Mouse (Mus musculus) forebrain, embryonic 10.5 days (tissue): ENCODE measurements around the gene Rhox3a2. TPM values are rescaled to one million over a fixed set of nuclear protein-coding genes. Genes with fewer than 3 reads are reported as not detected.
"Not testable (repeated sequence)": the region's sequence is repeated elsewhere in the genome, so short reads cannot be mapped to it uniquely, and the experiment has no call there.

ENCODE experiments used
- DNase-seq: peaks from one replicate; pipeline ENCODE4 v3.0.0-alpha.2; 2017; ENCODE audit warnings: low spot score; ENCODE audit errors: extremely low spot score
- H3K27ac ChIP-seq: fragments of 300-500 bp; sonication (generic); 2 replicates; pipeline ENCODE4 v1.5.1; 2016; ENCODE audit warnings: mild to moderate bottlenecking
- H3K27me3 ChIP-seq: fragments of 300-500 bp; sonication (generic); 2 replicates; pipeline ENCODE4 v1.6.1; 2016; ENCODE audit warnings: mild to moderate bottlenecking; ENCODE audit not compliant: poor library complexity, severe bottlenecking
- H3K36me3 ChIP-seq: fragments of 300-500 bp; sonication (generic); replicated peaks from 2 replicates; pipeline ENCODE4 v1.6.1; 2016; ENCODE audit warnings: mild to moderate bottlenecking, moderate library complexity
- H3K4me1 ChIP-seq: fragments of 300-500 bp; sonication (generic); 2 replicates; pipeline ENCODE4 v1.6.1; 2016
- H3K4me3 ChIP-seq: fragments of 300-500 bp; sonication (generic); 2 replicates; pipeline ENCODE4 v1.5.1; 2016; ENCODE audit warnings: mild to moderate bottlenecking, moderate library complexity
- H3K9me3 ChIP-seq: fragments of 300-500 bp; sonication (generic); 2 replicates; pipeline ENCODE4 v1.6.1; 2016; ENCODE audit warnings: mild to moderate bottlenecking, moderate library complexity
- WGBS: fragments of 180-500 bp; shearing (Covaris S2); methylation state at CpG from one replicate; pipeline ENCODE4 v1.1.7; 2016; 5-methylcytosine and 5-hydroxymethylcytosine counted together
- polyA plus RNA-seq: library from polyadenylated mRNA; unstranded; fragments of >200 nt; fragmentation: Nextera tagmentation; extraction: Ambion mirVana; gene quantifications from 2 replicates; pipeline ENCODE4 v1.2.1, GENCODE M21; 2016

Rhox3a2 gene
- polyA plus RNA-seq, result not detected in 2 replicates

- H3K27me3 ChIP-seq, H3K36me3 ChIP-seq, H3K9me3 ChIP-seq, H3K27ac ChIP-seq, H3K4me1 ChIP-seq, H3K4me3 ChIP-seq, DNase-seq: not testable (repeated sequence)
- no CpG with 5 or more reads among the region's 1 CpGs for WGBS
Measured at GRCm38 (mm10) chrX:37379728-37380127, at the start of gene Rhox3a2. TSS of gene Rhox3a2 (plus strand) at chrX:37380028.

DNA sequence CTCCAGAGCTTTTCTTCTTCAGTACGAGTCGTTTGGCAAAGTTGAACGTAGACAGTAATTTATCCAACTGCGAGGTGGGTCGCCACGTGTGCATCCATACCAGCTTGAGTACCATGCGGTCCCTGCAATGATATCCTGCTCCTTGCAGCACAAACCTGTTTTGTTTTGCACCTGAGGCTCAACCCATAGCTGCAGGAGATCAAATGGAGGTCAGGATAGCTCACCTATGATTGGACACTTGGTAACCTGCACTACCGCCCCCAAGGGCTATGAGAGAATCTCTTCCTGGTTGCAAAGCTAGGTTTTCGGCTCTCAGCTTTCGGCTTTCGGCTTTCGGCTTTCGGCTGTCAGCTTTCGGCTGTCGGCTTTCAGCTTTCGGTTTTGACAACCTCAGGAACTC, 10.7 kb downstream of the Rhox3a2 start, which contains the start of gene Rhox4a2:
Gene Rhox4a2 (plus strand): TSS at position 301 of the 400 bp plus-strand sequence.
- 90% methylated on average over 9 of the region's 16 CpGs for WGBS
- H3K4me1 ChIP-seq, result not testable (repeated sequence)

GRCm38 (mm10) chrX:37411767-37412166, 31.9 kb downstream of the Rhox3a2 start, which contains the start of gene Rhox2b:
TSS of gene Rhox2b (plus strand) at chrX:37412067.
- not testable (repeated sequence) for H3K36me3 ChIP-seq, DNase-seq, H3K9me3 ChIP-seq, H3K27ac ChIP-seq, H3K4me1 ChIP-seq, H3K27me3 ChIP-seq, H3K4me3 ChIP-seq
- no CpG with 5 or more reads among the region's 9 CpGs for WGBS

More for the DNA sequence above, 10.7 kb downstream of the Rhox3a2 start, which contains the start of gene Rhox4a2:
- not testable (repeated sequence) for H3K9me3 ChIP-seq, DNase-seq, H3K36me3 ChIP-seq, H3K4me3 ChIP-seq, H3K27ac ChIP-seq, H3K27me3 ChIP-seq

GRCm38 (mm10) chrX:37432194-37432593, 52.4 kb downstream of the Rhox3a2 start, which contains the start of gene Rhox4b:
TSS of gene Rhox4b (plus strand) at chrX:37432494.
- H3K9me3 ChIP-seq, H3K4me1 ChIP-seq, H3K27ac ChIP-seq, H3K36me3 ChIP-seq, H3K27me3 ChIP-seq, H3K4me3 ChIP-seq, DNase-seq: not testable (repeated sequence)
- WGBS, result 93% methylated on average over 15 of the region's 15 CpGs

Other genes with a start within 250 kb of the Rhox3a2 start
- 0.09 and 0.17 TPM in 2 replicates for gene Akap14, start 211.2 kb upstream of the Rhox3a2 start, polyA plus RNA-seq
- 376 and 385 TPM in 2 replicates for gene Ndufa1, start 188.9 kb upstream of the Rhox3a2 start, polyA plus RNA-seq
- 11.2 and 12.9 TPM in 2 replicates for gene Rnf113a1, start 188.8 kb upstream of the Rhox3a2 start, polyA plus RNA-seq
- not detected in 2 replicates for gene Gm9, start 169.0 kb upstream of the Rhox3a2 start, polyA plus RNA-seq
- not detected in 2 replicates for gene Rhox1, start 157.8 kb upstream of the Rhox3a2 start, polyA plus RNA-seq
- not detected in 2 replicates for gene Rhox2a, start 135.1 kb upstream of the Rhox3a2 start, polyA plus RNA-seq
- not detected in 2 replicates for gene Rhox3a, start 130.1 kb upstream of the Rhox3a2 start, polyA plus RNA-seq
- not detected in 2 replicates for gene Rhox4a, start 114.7 kb upstream of the Rhox3a2 start, polyA plus RNA-seq
- gene Rhox4a2, start 10.8 kb downstream of the Rhox3a2 start, polyA plus RNA-seq, result 0.27 and 0.32 TPM in 2 replicates
- gene Rhox2b, start 32.0 kb downstream of the Rhox3a2 start, polyA plus RNA-seq, result not detected in 2 replicates
- not detected in 2 replicates for gene Rhox4b, start 52.5 kb downstream of the Rhox3a2 start, polyA plus RNA-seq
- gene Rhox2c, start 73.7 kb downstream of the Rhox3a2 start, polyA plus RNA-seq, result 0.43 and 0.77 TPM in 2 replicates
- gene Rhox3c, start 78.6 kb downstream of the Rhox3a2 start, polyA plus RNA-seq, result not detected in 2 replicates
- not detected in 2 replicates for gene Rhox4c, start 100.3 kb downstream of the Rhox3a2 start, polyA plus RNA-seq
- gene Rhox2d, start 113.4 kb downstream of the Rhox3a2 start, polyA plus RNA-seq, result not detected in 2 replicates
- not detected in 2 replicates for gene Rhox4d, start 134.3 kb downstream of the Rhox3a2 start, polyA plus RNA-seq
- gene Rhox2e, start 150.4 kb downstream of the Rhox3a2 start, polyA plus RNA-seq, result not detected in 2 replicates
- gene Rhox3e, start 162.0 kb downstream of the Rhox3a2 start, polyA plus RNA-seq, result not detected in 2 replicates
- gene Rhox4e, start 177.4 kb downstream of the Rhox3a2 start, polyA plus RNA-seq, result not detected in 2 replicates
- gene Rhox2f, start 191.4 kb downstream of the Rhox3a2 start, polyA plus RNA-seq, result 0.57 TPM in 1 of 2 replicates, not detected in the other
- not detected in 2 replicates for gene Rhox3f, start 201.0 kb downstream of the Rhox3a2 start, polyA plus RNA-seq
- 0.17 TPM in 1 of 2 replicates, not detected in the other for gene Rhox4f, start 227.7 kb downstream of the Rhox3a2 start, polyA plus RNA-seq
- gene Rhox3g, start 248.6 kb downstream of the Rhox3a2 start, polyA plus RNA-seq, result not detected in 2 replicates